Mouse (Mus musculus): ENCODE data around the gene Atic. TPM values are rescaled to one million over a fixed set of nuclear protein-coding genes. Genes with fewer than 3 reads are reported as not detected.

Gene Atic
- polyA plus RNA-seq, 1 experiment, result 78.8 TPM

- H3K36me3 ChIP-seq (ENCODE audit: control insufficient read depth, insufficient read depth), result no peaks in the 10 kb centered on the region
- no peaks in the 10 kb centered on the region for H3K79me2 ChIP-seq (ENCODE audit: control insufficient read depth, insufficient read depth)
- no peak overlapping the region for H3K4me3 ChIP-seq
- H3ac ChIP-seq (ENCODE audit: control insufficient read depth, insufficient read length), result no peak overlapping the region
- H3K4me2 ChIP-seq (ENCODE audit: low read depth), result no peak overlapping the region
- no peak for TF ChIP-seq REST (IDR thresholded peaks at IDR 0.05; ENCODE audit: insufficient read depth, insufficient read length)
- TF ChIP-seq MYOD1 (IDR thresholded peaks at IDR 0.05; ENCODE audit: control insufficient read depth in 1 of 3, insufficient read length in 2 of 3, low read depth in 2 of 3), result no peak
- TF ChIP-seq SRF (IDR thresholded peaks at IDR 0.05; ENCODE audit: control insufficient read depth, insufficient read length, low read depth), result no peak
- TF ChIP-seq USF1 (IDR thresholded peaks at IDR 0.05; ENCODE audit: low read depth), result no peak
- TF ChIP-seq CEBPB (IDR thresholded peaks at IDR 0.05; ENCODE audit: insufficient read depth, poor library complexity, severe bottlenecking), result no peak
- no peak for TF ChIP-seq POLR2A (IDR thresholded peaks at IDR 0.05; ENCODE audit: insufficient read length, low read depth)
- TF ChIP-seq E2F4 (IDR thresholded peaks at IDR 0.05; ENCODE audit: insufficient read depth), result no peak
- TF ChIP-seq MYOG (IDR thresholded peaks at IDR 0.05; ENCODE audit: control insufficient read depth in 1 of 3, insufficient read depth in 1 of 3, insufficient read length in 2 of 3, low read depth in 2 of 3), result no peak
- no peak for TF ChIP-seq TCF12 (IDR thresholded peaks at IDR 0.05; ENCODE audit: insufficient read depth, poor library complexity, severe bottlenecking)
- TF ChIP-seq TCF3 (IDR thresholded peaks at IDR 0.05; ENCODE audit: insufficient read length, low read depth), result no peak
- no peak for TF ChIP-seq MAX (IDR thresholded peaks at IDR 0.05; ENCODE audit: low read depth)
- no peak for TF ChIP-seq POLR2AphosphoS2 (IDR thresholded peaks at IDR 0.05; ENCODE audit: insufficient read length, low read depth)
- no peaks in the 10 kb centered on the region for H3K27me3 ChIP-seq (ENCODE audit: control insufficient read depth, insufficient read depth, insufficient read length)
Measured at GRCm38 (mm10) chr1:71550626-71551195, 6.2 kb upstream of the Atic start.

GRCm38 (mm10) chr1:71560626-71561025 is 3.7 kb downstream of the Atic start:
- H3K4me2 ChIP-seq (ENCODE audit: low read depth), result no peak overlapping the region
- no peak overlapping the region for H3ac ChIP-seq (ENCODE audit: control insufficient read depth, insufficient read length)
- H3K4me3 ChIP-seq, result no peak overlapping the region
- no peaks in the 10 kb centered on the region for H3K27me3 ChIP-seq (ENCODE audit: control insufficient read depth, insufficient read depth, insufficient read length)
- peaks cover 50% of the 10 kb centered on the region for H3K36me3 ChIP-seq (ENCODE audit: control insufficient read depth, insufficient read depth)
- H3K79me2 ChIP-seq (ENCODE audit: control insufficient read depth, insufficient read depth), result peaks cover 46% of the 10 kb centered on the region
- TF ChIP-seq MAX (IDR thresholded peaks at IDR 0.05; ENCODE audit: low read depth), result no peak
- TF ChIP-seq TCF3 (IDR thresholded peaks at IDR 0.05; ENCODE audit: insufficient read length, low read depth), result no peak
- no peak for TF ChIP-seq E2F4 (IDR thresholded peaks at IDR 0.05; ENCODE audit: insufficient read depth)
- no peak for TF ChIP-seq TCF12 (IDR thresholded peaks at IDR 0.05; ENCODE audit: insufficient read depth, poor library complexity, severe bottlenecking)
- no peak for TF ChIP-seq REST (IDR thresholded peaks at IDR 0.05; ENCODE audit: insufficient read depth, insufficient read length)
- no peak for TF ChIP-seq POLR2A (IDR thresholded peaks at IDR 0.05; ENCODE audit: insufficient read length, low read depth)
- no peak for TF ChIP-seq CEBPB (IDR thresholded peaks at IDR 0.05; ENCODE audit: insufficient read depth, poor library complexity, severe bottlenecking)
- no peak for TF ChIP-seq POLR2AphosphoS2 (IDR thresholded peaks at IDR 0.05; ENCODE audit: insufficient read length, low read depth)
- no peak for TF ChIP-seq MYOD1 (IDR thresholded peaks at IDR 0.05; ENCODE audit: control insufficient read depth in 1 of 3, insufficient read length in 2 of 3, low read depth in 2 of 3)
- TF ChIP-seq SRF (IDR thresholded peaks at IDR 0.05; ENCODE audit: control insufficient read depth, insufficient read length, low read depth), result no peak
- no peak for TF ChIP-seq MYOG (IDR thresholded peaks at IDR 0.05; ENCODE audit: control insufficient read depth in 1 of 3, insufficient read depth in 1 of 3, insufficient read length in 2 of 3, low read depth in 2 of 3)

DNA sequence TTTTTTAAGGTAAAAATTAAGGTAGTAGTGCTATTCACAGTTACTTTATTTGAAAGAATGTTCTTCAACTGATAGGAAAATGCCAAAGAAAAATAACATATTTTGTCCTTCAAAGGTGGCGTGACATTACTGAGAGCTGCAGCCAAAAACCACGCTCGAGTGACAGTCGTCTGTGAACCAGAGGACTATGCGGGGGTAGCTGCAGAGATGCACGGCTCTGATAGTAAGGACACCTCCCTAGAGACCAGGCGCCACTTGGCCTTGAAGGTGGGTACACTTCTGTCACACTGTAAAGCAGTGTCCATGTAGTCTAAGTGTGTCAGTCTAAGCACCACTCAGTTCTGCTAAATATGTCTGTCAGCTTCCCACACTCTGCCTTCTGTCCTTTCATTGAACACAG is 7.3 kb downstream of the Atic start:
- TF ChIP-seq USF1 (IDR thresholded peaks at IDR 0.05; ENCODE audit: low read depth) (no peak), MAX (IDR thresholded peaks at IDR 0.05; ENCODE audit: low read depth) (no peak), CEBPB (IDR thresholded peaks at IDR 0.05; ENCODE audit: insufficient read depth, poor library complexity, severe bottlenecking) (no peak), TCF3 (IDR thresholded peaks at IDR 0.05; ENCODE audit: insufficient read length, low read depth) (no peak), MYOG (IDR thresholded peaks at IDR 0.05; ENCODE audit: control insufficient read depth in 1 of 3, insufficient read depth in 1 of 3, insufficient read length in 2 of 3, low read depth in 2 of 3) (no peak), REST (IDR thresholded peaks at IDR 0.05; ENCODE audit: insufficient read depth, insufficient read length) (no peak), SRF (IDR thresholded peaks at IDR 0.05; ENCODE audit: control insufficient read depth, insufficient read length, low read depth) (no peak), POLR2A (IDR thresholded peaks at IDR 0.05; ENCODE audit: insufficient read length, low read depth) (no peak), E2F4 (IDR thresholded peaks at IDR 0.05; ENCODE audit: insufficient read depth) (no peak), POLR2AphosphoS2 (IDR thresholded peaks at IDR 0.05; ENCODE audit: insufficient read length, low read depth) (no peak), TCF12 (IDR thresholded peaks at IDR 0.05; ENCODE audit: insufficient read depth, poor library complexity, severe bottlenecking) (no peak), MYOD1 (IDR thresholded peaks at IDR 0.05; ENCODE audit: control insufficient read depth in 1 of 3, insufficient read length in 2 of 3, low read depth in 2 of 3) (no peak)
- peaks cover 24% of the 10 kb centered on the region for H3K79me2 ChIP-seq (ENCODE audit: control insufficient read depth, insufficient read depth)
- no peak overlapping the region for H3K4me3 ChIP-seq
- H3K36me3 ChIP-seq (ENCODE audit: control insufficient read depth, insufficient read depth), result peaks cover 64% of the 10 kb centered on the region
- H3K4me2 ChIP-seq (ENCODE audit: low read depth), result no peak overlapping the region
- H3K27me3 ChIP-seq (ENCODE audit: control insufficient read depth, insufficient read depth, insufficient read length), result no peaks in the 10 kb centered on the region
- H3ac ChIP-seq (ENCODE audit: control insufficient read depth, insufficient read length), result no peak overlapping the region

DNA sequence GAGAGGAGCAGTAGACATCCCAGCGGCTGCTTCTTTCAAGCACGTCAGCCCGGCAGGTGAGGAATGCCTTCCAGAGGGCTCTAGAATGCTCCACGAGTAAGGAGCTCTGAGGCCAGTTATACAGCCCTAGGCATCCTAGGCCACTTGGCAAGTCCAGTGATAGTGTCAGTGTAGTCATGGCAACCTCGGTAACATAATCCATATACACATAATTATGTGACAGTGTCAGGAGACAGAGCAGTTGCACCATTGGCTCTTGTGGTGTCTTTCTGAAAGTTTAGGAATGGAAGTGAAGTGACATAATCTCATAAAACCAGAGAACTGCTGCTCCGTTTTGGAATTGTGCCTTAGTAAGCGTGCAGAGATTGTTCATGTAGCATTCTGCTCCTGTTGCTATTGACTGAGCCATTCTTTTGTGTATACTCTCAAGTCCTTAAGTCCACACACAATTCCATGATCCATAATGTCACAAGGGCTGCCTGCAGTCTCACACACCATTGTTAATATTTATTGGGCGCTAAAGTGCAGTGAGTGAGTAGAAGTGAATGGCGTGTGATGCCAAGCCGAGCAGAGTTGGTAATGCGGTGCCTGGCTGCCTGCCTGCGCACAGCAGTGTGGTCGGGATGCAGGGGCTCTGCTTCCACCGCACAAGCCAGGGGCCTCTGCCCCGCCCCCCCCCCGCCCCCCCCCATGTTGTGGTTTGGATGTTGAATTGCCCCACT is 11.1 kb downstream of the Atic start:
- Histone ChIP-seq H3K4me3 (no peak overlapping the region), H3K4me2 (ENCODE audit: low read depth) (no peak overlapping the region), H3K79me2 (ENCODE audit: control insufficient read depth, insufficient read depth) (peaks cover 3% of the 10 kb centered on the region), H3K27me3 (ENCODE audit: control insufficient read depth, insufficient read depth, insufficient read length) (no peaks in the 10 kb centered on the region), H3ac (ENCODE audit: control insufficient read depth, insufficient read length) (no peak overlapping the region), H3K36me3 (ENCODE audit: control insufficient read depth, insufficient read depth) (peaks cover 76% of the 10 kb centered on the region)
- TF ChIP-seq POLR2AphosphoS2 (IDR thresholded peaks at IDR 0.05; ENCODE audit: insufficient read length, low read depth) (no peak), MYOG (IDR thresholded peaks at IDR 0.05; ENCODE audit: control insufficient read depth in 1 of 3, insufficient read depth in 1 of 3, insufficient read length in 2 of 3, low read depth in 2 of 3) (no peak), POLR2A (IDR thresholded peaks at IDR 0.05; ENCODE audit: insufficient read length, low read depth) (no peak), TCF12 (IDR thresholded peaks at IDR 0.05; ENCODE audit: insufficient read depth, poor library complexity, severe bottlenecking) (no peak), MAX (IDR thresholded peaks at IDR 0.05; ENCODE audit: low read depth) (no peak), E2F4 (IDR thresholded peaks at IDR 0.05; ENCODE audit: insufficient read depth) (no peak), TCF3 (IDR thresholded peaks at IDR 0.05; ENCODE audit: insufficient read length, low read depth) (no peak)

All from myocyte (in vitro differentiated cells).